Mouse (Mus musculus) heart, adult 8-10 months (tissue): Measurements from ENCODE around the gene Tlcd2. TPM values are rescaled to one million over a fixed set of nuclear protein-coding genes. Genes with fewer than 3 reads are reported as not detected.
A peak's percentile ranks its signal among the peaks of the same experiment; 100 is the strongest.
"Not testable (repeated sequence)": the region's sequence is repeated elsewhere in the genome, so short reads cannot be mapped to it uniquely, and the experiment has no call there.

Experiments
- DNase-seq: peaks from one replicate; pipeline ENCODE4 v3.0.0; 2022; ENCODE audit warnings: low spot score
- total RNA-seq, 4 experiments: library from RNA; stranded (reverse); gene quantifications; 2 replicates each; pipeline ENCODE4 v1.2.4; 2022

Tlcd2 gene
- total RNA-seq, 4 experiments from 2014 or later = 2.8 to 5.1 (median 4.0) TPM

DNA sequence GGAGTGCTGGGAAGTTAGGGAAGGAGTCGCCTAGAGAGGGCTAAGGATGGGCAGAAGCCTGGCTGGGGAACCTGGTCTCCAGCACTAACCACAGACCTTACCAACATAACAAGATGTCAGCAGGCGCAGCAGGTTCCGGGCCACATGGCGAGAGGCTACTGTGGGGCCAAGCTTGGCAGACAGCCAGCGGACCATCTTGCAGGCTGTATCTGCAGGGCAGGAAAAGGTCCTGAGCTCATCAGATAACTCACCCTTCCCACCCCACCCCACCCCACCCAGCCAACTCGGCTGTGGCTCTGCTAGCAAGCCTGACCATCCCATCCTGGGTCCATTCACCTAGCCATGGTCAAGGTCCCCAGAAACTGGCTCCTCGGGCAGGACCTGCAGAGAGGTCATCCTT lies 11.8 kb upstream of the Tlcd2 start:
- DNase-seq = no peak

DNA sequence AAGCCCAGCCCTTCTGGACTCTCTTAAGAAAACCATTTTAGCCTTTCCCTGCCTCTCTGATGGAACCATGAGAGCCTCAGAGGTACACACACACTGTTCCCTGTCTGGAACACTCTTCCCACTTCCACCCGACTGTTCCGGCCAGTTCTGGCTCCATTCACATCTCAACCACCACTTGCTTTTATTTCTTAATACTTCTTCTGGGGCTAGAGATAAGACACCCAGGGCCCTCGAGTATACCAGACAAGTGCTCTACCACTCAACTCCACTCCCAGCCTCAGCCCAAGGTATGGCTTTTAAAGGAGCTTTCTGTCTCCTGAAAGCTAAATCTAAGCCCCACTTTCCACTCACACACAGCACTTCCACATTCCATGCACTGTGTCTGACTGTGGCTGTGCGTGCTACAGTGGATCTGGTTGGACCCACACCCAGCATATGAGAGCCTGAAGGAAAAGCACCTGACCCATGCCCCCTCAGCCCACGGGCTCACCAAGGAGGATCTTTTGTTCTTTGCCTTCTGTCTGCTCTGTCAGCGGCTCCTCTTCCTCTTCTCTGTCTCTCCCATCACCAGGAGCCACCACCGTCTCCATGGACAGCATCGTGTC lies 11.1 kb upstream of the Tlcd2 start:
- DNase-seq = no peak

DNA sequence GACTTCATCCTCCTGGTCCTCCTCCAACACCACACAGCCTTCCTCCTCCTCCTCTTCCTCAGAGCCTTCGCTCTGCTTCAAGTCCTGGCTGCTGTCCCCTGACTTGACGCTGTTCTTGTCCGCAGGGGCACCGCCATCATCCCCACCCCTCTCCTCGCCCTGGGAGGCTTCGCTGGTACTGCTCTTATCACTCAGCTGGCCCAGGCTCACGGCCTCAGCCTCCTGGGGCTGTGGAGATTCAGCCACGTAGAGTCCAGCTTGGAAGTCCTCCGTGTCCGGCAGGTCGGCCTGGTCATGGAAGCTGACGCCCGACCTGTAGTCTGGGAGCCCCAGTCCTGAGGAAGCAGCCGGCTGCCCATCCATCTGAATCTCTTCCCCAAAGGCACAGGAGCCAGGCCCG lies 10.6 kb upstream of the Tlcd2 start:
- no peak for DNase-seq

DNA sequence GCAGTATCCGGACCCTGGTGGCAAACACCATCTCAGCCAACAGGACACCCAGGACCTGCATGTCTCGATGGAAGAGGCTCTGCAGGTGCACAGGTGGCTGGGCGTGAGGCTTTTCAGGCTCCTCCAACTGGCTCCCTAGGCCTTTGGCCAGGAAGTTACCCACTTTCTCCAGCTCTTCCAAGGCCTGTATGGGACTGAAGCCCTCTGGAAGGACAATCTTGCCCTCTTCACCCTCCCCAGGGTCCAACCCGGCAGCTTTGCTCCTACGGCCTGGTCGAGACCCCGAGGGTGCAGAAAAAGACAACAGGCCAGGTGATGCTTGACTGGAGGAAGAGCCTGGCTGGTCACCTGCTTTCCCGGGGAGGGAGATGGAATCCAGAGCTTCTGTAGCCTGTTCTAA lies 9.4 kb upstream of the Tlcd2 start:
- DNase-seq = no peak

DNA sequence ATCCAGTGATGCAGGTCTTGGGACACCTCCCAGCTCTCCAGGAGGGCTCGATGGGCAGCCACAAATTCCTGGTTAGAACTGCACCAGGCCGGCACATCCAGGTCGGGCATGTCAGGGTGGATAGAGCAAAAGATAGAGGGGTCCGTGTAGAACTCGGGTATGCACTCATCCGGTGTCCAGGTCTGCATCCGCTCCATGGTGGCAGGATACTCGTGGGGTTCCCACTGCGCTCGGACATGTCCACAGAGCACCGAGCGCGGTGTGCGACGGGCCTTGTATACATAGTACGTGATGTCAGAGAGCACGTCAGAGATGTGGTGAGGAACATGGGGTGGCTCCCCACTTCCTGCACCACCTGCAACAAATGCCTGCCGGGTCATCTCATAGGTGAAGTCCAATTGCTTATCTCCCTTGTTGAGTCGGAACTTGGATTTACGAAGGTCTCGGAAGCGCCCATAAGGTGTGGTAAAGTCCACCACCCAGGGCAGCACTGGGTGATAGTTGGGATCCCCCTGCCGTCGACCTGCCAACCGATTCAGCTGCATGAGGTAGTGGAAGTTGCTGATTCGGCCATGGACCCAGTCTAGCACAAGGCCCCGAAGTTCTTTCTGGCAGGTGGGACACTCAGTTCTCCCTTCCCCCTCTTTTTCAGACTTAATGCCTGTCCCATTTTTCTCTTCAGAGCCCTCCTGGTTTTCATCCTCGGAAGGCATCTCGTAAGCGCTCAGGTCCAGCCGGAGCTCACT lies 8.5 kb upstream of the Tlcd2 start:
- no peak for DNase-seq

DNA sequence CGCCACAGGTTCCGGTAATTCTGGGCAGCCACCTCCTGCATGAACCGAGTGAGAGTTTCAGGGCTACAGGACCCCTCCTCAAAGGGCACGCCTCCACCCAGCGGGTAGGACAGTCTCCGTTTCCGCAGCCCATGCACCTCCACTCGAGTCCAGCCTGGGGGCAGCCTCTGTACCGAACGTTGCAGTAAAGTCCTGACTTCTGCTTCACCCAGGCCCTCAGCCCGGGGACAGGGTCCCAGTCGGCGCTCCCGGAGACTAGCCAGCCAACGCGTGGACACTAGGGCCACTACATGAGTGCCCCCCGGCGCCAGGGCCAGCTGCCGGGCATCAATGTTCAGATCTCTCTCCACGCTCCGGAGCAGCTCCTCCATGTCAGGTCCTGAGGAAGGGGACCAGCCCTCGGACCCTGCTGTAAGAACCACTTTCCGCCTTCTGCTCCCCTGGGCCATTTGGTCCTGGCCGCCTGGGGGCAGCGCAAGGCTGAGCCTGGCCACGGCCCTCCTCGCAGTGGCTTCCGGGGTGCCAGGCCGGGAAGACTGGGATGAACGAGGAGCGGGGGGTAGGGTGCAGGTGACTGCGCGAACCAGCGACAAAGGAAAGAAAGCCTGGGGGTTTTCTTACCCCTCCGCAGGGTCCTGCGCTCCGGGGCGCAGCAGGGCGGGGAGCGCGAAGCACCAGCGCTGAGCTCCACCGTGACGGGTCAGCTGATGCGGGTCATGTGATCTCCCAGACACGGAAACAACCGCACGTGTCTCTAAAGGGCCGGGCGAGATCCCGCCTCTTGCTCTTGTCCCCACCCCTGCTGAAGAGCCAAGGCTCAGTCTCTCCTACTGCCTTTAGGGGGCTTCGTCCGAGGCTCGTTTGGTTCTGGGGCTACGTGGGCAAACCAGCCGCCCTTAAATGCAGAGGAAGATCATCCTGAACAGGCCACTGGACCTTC lies 7.3 kb upstream of the Tlcd2 start, which contains the start of gene Wdr81:
Gene Wdr81, minus strand, starts transcription at position 727 of the 940 bp plus-strand sequence.
- peak; percentile 92 for DNase-seq

DNA sequence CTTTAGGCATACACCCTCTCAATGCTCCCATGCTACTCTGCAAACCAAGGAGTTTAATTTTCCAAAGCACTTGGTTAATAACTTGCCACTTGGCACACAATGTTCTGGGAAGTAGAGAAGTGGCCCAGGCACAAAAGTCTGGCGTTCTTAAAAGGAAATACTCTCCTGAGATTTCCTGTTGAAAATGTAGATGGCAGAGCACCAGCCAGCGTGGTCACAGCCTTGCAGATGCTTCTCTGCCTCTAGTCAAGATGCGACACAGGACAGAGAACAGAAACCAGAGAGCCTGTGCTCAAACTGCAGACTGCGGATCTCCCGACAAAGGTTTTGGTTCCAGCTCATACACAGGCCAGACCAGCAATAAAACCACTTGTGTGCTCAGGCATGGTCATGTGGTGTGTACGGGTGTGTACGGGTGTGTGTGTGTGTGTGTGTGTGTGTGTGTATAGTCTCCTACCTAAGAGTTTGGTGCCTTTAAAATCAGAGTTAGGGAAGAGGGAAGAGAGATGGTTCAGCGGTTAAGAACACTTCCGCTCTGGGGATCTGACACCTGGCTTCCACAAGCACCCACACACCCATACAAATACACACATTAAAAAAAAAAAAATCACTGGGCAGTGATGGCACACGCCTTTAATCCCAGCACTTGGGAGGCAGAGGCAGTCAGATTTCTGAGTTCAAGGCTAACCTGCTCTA lies 6.3 kb upstream of the Tlcd2 start:
- no peak for DNase-seq

DNA sequence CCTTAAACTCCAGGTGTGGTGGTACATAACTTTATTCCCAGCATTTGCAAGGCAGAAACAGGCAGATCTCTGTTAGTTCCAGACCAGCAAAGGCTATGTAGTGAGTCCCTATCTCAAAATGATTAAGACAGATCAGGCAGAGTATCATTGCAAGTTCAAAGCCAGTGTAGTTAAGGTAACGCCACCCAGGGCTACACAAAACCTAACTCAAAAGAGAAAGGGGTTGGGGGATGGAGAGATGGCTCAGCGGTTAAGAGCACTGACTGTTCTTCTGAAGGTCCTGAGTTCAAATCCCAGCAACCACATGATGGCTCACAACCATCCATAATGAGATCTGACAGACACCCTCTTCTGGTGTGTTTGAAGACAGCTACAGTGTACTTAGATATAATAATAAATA lies 5.5 kb upstream of the Tlcd2 start:
- DNase-seq = not testable (repeated sequence)

DNA sequence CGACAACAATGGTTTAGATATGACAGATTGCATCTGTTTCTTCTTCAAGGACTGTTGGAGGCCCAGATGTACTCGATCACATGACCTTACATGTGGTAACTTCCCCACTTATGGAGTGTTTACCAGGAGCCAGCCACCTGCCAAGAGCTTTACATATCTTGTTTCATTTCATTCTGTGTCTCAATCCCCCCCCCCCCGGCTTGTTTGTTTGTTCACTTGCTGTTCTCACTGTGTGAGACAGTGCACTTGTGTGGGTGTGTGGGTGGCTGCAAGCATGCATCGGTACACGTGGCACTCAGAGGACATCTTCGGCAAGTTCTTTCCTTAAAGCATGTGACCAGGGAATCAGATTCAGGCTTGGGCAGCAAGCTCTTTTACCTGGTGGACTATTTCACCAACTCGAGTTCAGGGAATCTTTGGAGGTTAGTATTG lies 5.1 kb upstream of the Tlcd2 start:
- DNase-seq = no peak

DNA sequence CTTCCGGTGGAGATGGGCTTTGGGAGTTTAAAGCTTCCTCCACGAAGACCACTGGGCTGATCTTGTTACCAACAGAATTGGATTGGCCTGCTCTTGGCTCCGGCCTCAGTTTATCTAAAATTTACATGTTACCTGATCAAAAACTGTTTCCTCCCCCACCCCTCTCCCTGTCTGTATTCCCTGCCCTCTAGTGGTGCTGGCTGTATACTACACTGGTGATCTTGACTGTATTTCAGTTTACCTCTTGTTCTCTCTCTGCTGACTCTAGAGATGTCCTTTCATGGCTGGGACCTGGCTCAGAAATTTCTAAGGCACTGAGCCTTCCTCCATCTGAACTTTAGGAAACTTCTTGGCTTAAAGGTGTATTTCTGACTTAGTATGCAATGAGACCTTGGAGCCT lies 3.3 kb upstream of the Tlcd2 start:
- no peak for DNase-seq

DNA sequence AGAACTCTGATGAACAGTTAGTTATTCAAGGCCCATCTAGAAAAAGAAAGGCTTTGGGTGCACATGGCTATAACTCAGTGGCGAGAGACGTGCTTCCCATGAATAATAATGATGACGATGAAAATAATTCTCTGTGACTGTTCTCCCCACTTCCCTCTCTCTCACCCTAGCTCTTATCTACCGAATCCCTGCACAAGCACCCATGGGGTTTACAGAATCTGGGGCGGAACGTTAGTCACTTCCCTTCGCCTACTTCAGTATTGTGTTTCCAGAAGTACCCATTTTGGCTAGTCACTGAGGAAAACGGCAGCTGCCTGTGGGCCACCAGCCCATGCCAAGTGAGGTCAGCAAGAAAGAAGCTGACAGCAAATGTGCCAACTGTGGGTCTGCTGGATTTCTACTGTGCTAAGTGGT lies 2.9 kb upstream of the Tlcd2 start:
- peak; percentile 76 for DNase-seq

DNA sequence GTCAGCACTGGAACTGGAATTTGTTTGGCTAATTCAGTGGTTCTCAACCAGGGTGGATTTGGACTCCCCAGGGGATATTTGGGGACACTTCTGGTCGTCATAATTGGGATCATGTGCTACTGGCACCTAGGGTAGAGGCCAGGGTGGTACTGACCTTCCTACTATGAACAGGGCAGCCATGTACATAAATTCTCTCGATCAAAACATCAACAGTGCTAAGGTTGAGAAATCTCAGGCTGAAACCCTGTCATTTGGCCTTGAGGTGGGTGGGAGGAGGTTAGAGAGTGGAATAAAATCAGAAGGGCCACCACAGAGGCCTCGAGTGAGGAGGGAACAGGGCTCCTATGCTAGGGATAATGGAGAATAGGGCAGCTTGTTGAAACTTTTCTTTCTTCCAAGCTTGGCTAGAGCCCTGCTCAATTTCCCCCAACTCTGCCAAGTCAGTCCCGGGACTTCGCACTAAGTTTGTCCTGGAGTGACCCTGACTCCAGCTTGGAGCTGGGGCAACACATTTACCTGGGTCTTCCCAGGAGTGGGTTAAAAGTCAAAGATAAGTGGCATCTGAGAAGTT lies 2.3 kb upstream of the Tlcd2 start:
- peak; percentile 65 for DNase-seq

DNA sequence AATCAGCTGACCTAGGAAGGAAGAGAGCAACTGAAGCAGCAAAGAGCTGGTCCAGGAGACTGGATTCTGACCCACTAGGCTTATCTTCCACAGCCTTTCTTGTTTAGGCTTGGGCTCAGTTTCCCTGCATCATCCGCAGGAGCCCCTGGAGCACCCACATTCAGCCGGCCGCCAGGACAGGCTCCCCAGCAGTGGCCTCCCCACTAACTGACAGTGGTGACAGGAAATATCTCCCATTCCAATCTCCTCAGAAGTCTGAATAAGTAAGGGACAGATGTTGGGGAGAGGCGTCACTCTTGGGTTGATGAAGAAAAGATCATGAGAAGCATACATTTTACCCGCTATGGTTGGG lies 1.8 kb upstream of the Tlcd2 start:
- DNase-seq = no peak

DNA sequence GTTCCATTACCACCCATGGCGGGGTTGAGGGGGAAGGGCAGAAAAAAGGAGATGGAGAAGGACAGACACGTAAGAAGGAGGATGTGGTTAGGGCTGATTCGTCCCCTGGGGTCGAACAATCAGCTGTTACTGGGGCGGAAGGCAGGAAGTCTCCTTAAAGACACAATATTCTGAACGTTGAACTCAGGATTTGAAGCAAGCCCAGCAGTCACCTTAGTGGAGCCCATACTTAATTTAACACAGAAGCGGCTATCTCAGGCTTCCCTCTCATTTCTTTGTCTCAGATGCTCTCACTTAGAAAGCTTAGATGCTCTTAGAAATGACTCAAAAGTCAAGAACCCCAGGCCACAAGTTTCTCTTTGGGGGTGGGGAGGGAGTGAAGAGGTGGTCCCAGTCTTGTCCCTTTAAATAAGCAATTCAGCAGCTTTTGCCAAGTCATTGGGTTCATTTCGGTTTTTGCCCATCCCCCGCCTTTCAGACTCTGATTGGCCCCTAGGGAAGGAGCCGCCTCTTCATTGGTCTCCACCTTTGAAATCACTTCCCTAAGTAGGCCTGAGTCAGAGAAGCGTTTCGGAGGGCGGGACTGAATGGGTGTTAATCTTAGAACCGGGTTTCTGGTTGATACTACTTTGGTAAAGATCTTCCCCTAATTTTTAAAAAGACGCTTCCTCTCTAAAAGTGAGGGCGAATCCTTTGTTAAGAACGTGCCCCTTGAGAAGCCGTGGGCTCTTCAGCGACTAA lies 1.2 kb upstream of the Tlcd2 start:
- peak; percentile 95 for DNase-seq

DNA sequence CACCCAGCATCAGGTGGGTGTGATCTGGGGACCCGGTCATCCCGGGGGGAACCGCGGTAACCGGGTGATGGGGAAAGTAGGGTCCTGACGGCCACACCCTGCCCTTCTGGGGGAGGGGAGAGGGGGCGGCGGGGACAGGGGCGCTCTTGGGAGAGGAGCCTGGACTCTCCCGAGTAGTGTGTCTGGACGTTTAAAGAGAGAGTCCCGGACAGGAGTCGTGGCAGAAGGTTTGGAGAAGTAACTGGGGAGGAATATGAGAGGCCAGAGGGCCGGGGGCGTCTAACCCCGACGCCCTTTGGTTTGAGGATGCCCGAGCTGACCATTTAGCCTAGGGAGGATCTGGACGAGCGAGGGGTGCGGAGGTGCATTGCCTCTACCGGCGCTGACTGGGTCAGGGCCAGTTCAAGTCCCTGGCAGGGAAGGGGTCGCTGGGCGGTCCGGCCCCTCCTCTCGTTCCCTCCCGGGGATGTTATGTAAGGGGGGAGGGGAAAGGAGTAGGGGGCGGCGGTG lies 283 bp downstream of the Tlcd2 start:
- no peak for DNase-seq

DNA sequence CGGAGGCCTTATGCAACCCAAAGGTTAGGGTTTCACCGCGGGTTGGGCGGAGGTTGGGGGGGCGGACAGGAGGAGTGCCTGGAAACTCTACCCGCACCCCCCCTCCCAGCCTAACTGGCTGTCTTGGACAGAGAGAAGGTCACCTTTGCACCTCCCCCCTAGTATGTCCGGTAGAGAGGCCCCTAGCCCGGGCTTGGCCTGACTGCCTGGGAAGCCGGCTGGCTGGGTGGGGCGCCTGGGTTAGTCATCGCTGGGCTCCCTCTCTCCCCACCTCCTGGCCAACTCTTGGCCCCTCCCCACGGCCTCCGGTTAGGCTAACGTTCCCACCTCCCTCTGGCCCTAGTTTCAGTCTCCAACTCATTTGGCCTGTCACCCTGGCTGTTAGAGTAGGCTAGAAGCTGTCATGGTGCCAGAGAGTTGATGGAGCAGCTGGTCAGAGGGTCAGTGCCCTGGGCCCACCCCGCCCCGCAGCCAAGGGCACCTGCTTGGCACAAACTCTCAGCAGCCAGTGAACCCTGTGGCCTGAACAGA lies 803 bp downstream of the Tlcd2 start:
- DNase-seq = peak; percentile 89

DNA sequence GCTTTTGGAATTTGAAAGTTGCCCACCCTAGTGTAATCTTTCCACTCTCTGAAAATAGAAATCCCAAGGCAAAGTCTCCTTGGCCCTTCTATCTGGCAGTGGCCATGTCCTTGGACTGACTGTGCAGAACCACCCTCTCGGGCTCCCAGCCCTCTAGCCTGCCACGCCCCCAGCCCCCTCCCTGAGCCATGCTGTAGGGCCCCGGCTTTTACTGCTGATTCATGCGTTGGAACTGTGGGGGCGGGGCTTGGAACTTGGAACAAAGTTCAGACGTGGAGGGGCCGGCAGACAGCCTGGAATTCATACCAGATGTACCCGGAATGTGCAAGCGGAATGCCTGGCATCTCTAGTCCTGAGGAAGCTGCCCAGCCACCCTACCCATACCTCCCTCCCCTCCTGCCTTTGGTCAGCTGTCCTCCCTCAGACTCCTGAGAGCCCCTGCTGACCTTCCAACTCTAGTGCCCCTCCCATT lies 1.4 kb downstream of the Tlcd2 start:
- peak; percentile 90 for DNase-seq

DNA sequence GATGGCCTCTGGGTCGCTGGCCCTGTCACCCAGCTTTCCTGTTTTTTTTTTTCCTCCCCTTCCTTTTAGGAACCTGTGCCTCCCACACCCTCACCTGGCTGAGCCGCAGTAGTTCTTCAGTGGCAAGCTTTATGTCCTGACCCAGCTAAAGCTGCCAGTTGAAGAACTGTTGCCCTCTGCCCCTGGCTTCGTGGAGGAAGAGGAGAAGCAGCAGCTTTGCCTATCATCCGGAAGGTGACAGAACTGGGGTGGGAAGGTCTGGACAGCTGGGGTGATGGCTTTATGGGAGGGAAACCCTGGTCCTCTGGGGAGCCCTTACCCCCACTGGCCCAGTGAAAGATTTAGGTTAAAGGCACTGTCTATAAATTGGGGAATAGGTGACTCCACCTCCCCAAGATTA lies 2.1 kb downstream of the Tlcd2 start:
- no peak for DNase-seq

DNA sequence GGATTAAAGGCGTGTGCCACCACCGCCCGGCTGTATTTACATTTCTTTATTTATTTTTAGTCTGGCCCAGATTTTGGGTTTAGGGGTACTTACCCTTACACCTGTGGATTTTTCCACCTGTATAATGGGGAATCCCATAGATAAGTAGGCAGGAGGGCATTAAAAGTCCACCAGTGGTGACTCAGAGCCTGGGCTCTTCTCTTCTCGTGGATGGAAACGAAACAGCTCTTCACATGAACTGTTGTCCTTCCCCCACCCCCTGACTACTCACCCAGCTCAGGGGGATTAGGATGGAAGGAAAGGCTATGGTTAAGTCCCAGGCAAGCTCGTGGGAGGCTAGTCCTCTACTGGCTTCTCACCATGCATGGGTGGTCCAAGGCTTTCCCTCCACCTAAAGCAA lies 2.9 kb downstream of the Tlcd2 start:
- DNase-seq = no peak

DNA sequence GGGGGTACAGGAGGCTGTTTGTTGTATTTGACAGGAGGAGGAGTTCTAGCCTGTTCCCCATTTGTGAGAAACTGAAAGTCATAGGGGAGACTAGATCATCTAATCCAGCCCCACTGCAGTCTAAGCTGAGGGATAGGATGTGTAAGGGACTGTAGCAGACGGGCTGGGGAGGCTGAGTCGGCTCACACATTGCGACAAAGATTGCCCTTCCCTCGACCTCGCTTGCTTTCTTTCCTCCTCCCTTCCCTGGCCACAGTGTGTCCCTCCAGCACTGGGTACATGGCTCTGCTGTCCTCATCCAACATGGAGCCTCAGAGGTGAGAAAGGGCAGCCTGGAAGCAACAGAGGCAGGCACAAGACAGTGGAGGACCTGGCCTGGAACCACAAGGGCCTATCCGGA lies 3.5 kb downstream of the Tlcd2 start:
- DNase-seq = no peak
